Mouse (Mus musculus) kidney, embryonic 15.5 days (tissue): ENCODE results near the gene Tmem14a. TPM values are rescaled to one million over a fixed set of nuclear protein-coding genes. Genes with fewer than 3 reads are reported as not detected.
"Not testable (repeated sequence)": the region's sequence is repeated elsewhere in the genome, so short reads cannot be mapped to it uniquely, and the experiment has no call there.

Source experiments
- ATAC-seq: fragments of 200-750 bp; cut with Nextera tagmentation; replicated peaks from 2 replicates; pipeline ENCODE4 v1.8.0; 2017; ENCODE audit warnings: moderate TSS enrichment; ENCODE audit not compliant: low FRiP score
- H3K27ac ChIP-seq: fragments of 300-500 bp; sonication (generic); 2 replicates; pipeline ENCODE4 v1.5.1; 2015; ENCODE audit warnings: mild to moderate bottlenecking, inconsistent platforms
- H3K27me3 ChIP-seq: fragments of 300-500 bp; sonication (generic); 2 replicates; pipeline ENCODE4 v1.6.1; 2015; ENCODE audit warnings: inconsistent platforms
- H3K36me3 ChIP-seq: fragments of 300-500 bp; sonication (generic); 2 replicates; pipeline ENCODE4 v1.6.1; 2015; ENCODE audit warnings: inconsistent platforms
- H3K4me1 ChIP-seq: fragments of 300-500 bp; sonication (generic); 2 replicates; pipeline ENCODE4 v1.6.1; 2015; ENCODE audit warnings: inconsistent platforms
- H3K4me2 ChIP-seq: fragments of 300-500 bp; sonication (generic); 2 replicates; pipeline ENCODE4 v1.6.1; 2015; ENCODE audit warnings: moderate library complexity, mild to moderate bottlenecking, inconsistent platforms
- H3K4me3 ChIP-seq: fragments of 300-500 bp; sonication (generic); replicated peaks from 2 replicates; pipeline ENCODE4 v1.5.1; 2015; ENCODE audit warnings: mild to moderate bottlenecking, inconsistent platforms
- H3K9ac ChIP-seq: fragments of 300-500 bp; sonication (generic); 2 replicates; pipeline ENCODE4 v1.6.1; 2015; ENCODE audit warnings: mild to moderate bottlenecking, inconsistent platforms
- H3K9me3 ChIP-seq: fragments of 300-500 bp; sonication (generic); replicated peaks from 2 replicates; pipeline ENCODE4 v1.6.1; 2016; ENCODE audit warnings: inconsistent platforms
- WGBS: fragments of 180-500 bp; shearing (Covaris S2); methylation state at CpG from one replicate; pipeline ENCODE4 v1.1.7; 2015; ENCODE audit warnings: mixed read lengths; 5-methylcytosine and 5-hydroxymethylcytosine counted together
- polyA plus RNA-seq: library from polyadenylated mRNA; unstranded; fragments of >200 nt; fragmentation: Nextera tagmentation; extraction: Ambion mirVana; gene quantifications from 2 replicates; pipeline ENCODE4 v1.2.1, GENCODE M21; 2015

Gene Tmem14a
- polyA plus RNA-seq: 11.8 and 12.7 TPM in 2 replicates

- under 1% methylated on average over 17 of the region's 17 CpGs for WGBS
- H3K9me3 ChIP-seq: no peaks in the 10 kb centered on the region
- H3K27me3 ChIP-seq: no peaks in the 10 kb centered on the region
- peaks cover 11% of the 10 kb centered on the region for H3K4me1 ChIP-seq
- peak within 1 kb of the TSS; percentile 77; the same call in 1 of the 2 replicates for H3K27ac ChIP-seq
- peak within 1 kb of the TSS; percentile 66 for H3K4me3 ChIP-seq
- no peaks in the 10 kb centered on the region for H3K36me3 ChIP-seq
- ATAC-seq: peak; percentile 95
- peak within 1 kb of the TSS; percentile 73 for H3K9ac ChIP-seq
- H3K4me2 ChIP-seq: peak within 1 kb of the TSS; percentile 74
Observed at GRCm38 (mm10) chr1:21218489-21218919, at the start of gene Tmem14a. Gene Tmem14a (plus strand): TSS chr1:21218575.

GRCm38 (mm10) chr1:21185196-21185595, 33.2 kb upstream of the Tmem14a start:
- no peaks in the 10 kb centered on the region for H3K27me3 ChIP-seq
- no peaks in the 10 kb centered on the region for H3K36me3 ChIP-seq
- no peaks in the 10 kb centered on the region for H3K4me1 ChIP-seq
- H3K4me2 ChIP-seq: no peak overlapping the region
- no peak overlapping the region for H3K4me3 ChIP-seq
- no peak overlapping the region for H3K9ac ChIP-seq
- no peaks in the 10 kb centered on the region for H3K9me3 ChIP-seq
- 93% methylated on average over 6 of the region's 6 CpGs for WGBS
- no peak for ATAC-seq
- H3K27ac ChIP-seq: no peak overlapping the region

GRCm38 (mm10) chr1:21206241-21206640, 12.1 kb upstream of the Tmem14a start:
- H3K36me3 ChIP-seq: no peaks in the 10 kb centered on the region
- no peaks in the 10 kb centered on the region for H3K9me3 ChIP-seq
- H3K27me3 ChIP-seq: no peaks in the 10 kb centered on the region
- ATAC-seq: no peak
- H3K9ac ChIP-seq: no peak overlapping the region
- no peak overlapping the region for H3K27ac ChIP-seq
- WGBS: 89% methylated on average over 1 of the region's 1 CpGs
- H3K4me2 ChIP-seq: no peak overlapping the region
- no peaks in the 10 kb centered on the region for H3K4me1 ChIP-seq
- no peak overlapping the region for H3K4me3 ChIP-seq

- not testable (repeated sequence) for H3K36me3 ChIP-seq, H3K27me3 ChIP-seq, H3K9ac ChIP-seq, H3K4me2 ChIP-seq, H3K9me3 ChIP-seq, H3K27ac ChIP-seq, ATAC-seq, H3K4me3 ChIP-seq, H3K4me1 ChIP-seq
- 17% methylated on average over 3 of the region's 3 CpGs for WGBS
Observed at GRCm38 (mm10) chr1:21213537-21213936, 4.8 kb upstream of the Tmem14a start.

- not testable (repeated sequence) for H3K9ac ChIP-seq, ATAC-seq, H3K27ac ChIP-seq, H3K4me1 ChIP-seq, H3K36me3 ChIP-seq, H3K27me3 ChIP-seq, H3K4me3 ChIP-seq, H3K9me3 ChIP-seq, H3K4me2 ChIP-seq
- WGBS: 80% methylated on average over 6 of the region's 6 CpGs
Observed at GRCm38 (mm10) chr1:21213991-21214692, 4.2 kb upstream of the Tmem14a start.

DNA sequence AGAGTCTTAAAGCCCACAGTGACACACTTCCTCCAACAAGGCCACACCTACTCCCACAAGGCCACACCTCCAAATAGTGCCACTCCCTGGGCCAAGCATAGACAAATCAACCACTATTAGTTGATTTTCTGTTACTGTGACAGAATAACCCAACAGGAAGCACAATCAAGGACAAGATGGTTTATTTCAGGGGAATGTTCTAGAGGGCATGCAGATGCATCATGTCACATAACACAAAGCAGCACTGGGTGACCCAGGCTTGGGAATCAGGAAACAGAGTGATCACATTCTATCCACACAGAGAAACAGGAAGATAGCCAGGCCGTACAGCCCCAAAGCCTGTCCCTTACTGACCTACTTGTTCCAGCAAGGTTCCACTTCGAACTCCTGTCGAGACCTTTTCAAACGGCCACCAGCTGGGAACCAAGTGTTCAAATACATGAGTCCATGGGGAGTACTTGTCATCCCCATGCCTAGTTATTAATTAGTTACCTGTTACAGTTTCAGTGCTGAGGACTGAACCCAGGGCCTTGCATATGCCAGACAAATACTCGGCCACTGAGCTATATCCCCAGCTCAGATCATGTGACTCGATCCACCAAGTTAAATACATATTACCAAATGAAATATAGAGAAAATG, 9.5 kb downstream of the Tmem14a start:
- H3K4me3 ChIP-seq: no peak overlapping the region
- no peaks in the 10 kb centered on the region for H3K27me3 ChIP-seq
- peaks cover 6% of the 10 kb centered on the region; the same call in 1 of the 2 replicates for H3K4me1 ChIP-seq
- no peak overlapping the region for H3K4me2 ChIP-seq
- H3K27ac ChIP-seq: no peak overlapping the region
- no peak overlapping the region for H3K9ac ChIP-seq
- no peaks in the 10 kb centered on the region; the same call in 1 of the 2 replicates for H3K36me3 ChIP-seq
- 87% methylated on average over 6 of the region's 6 CpGs for WGBS
- no peaks in the 10 kb centered on the region for H3K9me3 ChIP-seq
- ATAC-seq: no peak

GRCm38 (mm10) chr1:21228740-21229722, 10.7 kb downstream of the Tmem14a start:
- H3K27ac ChIP-seq, H3K36me3 ChIP-seq, H3K4me1 ChIP-seq, H3K4me3 ChIP-seq, H3K27me3 ChIP-seq, H3K4me2 ChIP-seq, ATAC-seq, H3K9ac ChIP-seq, H3K9me3 ChIP-seq: not testable (repeated sequence)
- WGBS: 79% methylated on average over 15 of the region's 15 CpGs

- H3K9ac ChIP-seq: no peak overlapping the region
- WGBS: 63% methylated on average over 2 of the region's 2 CpGs
- no peaks in the 10 kb centered on the region; the same call in 1 of the 2 replicates for H3K36me3 ChIP-seq
- H3K27ac ChIP-seq: no peak overlapping the region
- H3K4me1 ChIP-seq: peaks cover 6% of the 10 kb centered on the region; the same call in 1 of the 2 replicates
- H3K27me3 ChIP-seq: no peaks in the 10 kb centered on the region
- no peaks in the 10 kb centered on the region for H3K9me3 ChIP-seq
- H3K4me3 ChIP-seq: no peak overlapping the region
- ATAC-seq: no peak; the same call in 1 of the 2 replicates
- no peak overlapping the region for H3K4me2 ChIP-seq
Observed at GRCm38 (mm10) chr1:21230376-21230775, 12.0 kb downstream of the Tmem14a start.

DNA sequence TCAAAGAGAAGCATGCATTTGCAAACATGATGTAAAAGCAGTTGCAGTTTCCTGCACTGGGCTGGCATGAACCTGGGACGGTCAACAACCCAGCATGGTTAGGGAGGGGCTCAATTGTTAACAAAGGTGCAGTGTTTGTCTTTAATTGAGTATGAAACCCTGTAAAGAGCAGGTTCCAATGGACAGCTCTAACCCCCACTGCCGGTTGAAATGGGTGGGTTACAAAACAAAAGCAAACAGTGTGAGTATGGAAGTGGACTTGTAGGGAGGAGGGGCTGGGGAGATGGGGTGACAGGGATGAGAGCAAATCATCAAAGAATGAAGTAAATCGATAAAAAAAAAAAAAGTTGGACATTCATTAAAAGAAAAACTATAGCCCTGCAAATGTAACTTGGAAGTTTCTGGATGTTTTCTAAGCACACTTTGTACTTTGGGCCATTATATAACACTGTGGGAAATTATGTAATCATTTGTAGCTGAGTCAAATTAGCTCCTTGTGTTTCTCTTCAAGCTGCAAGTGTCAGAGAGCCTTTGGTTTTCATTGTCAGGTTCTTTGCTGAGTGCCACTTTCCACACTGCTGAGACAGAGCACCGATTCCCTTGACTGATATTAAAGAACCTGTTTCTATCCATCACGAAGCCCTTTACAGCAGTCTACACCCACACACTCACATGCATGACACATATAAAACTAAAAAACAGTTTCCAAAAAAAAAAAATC, 13.5 kb downstream of the Tmem14a start:
- no peaks in the 10 kb centered on the region; the same call in 1 of the 2 replicates for H3K36me3 ChIP-seq
- no peak overlapping the region for H3K4me2 ChIP-seq
- H3K4me3 ChIP-seq: no peak overlapping the region
- H3K27me3 ChIP-seq: no peaks in the 10 kb centered on the region
- H3K9me3 ChIP-seq: no peaks in the 10 kb centered on the region
- no peak overlapping the region for H3K27ac ChIP-seq
- peak; percentile 69; the same call in 1 of the 2 replicates for ATAC-seq
- no peak overlapping the region for H3K9ac ChIP-seq
- H3K4me1 ChIP-seq: peaks cover 6% of the 10 kb centered on the region; the same call in 1 of the 2 replicates
- WGBS: 71% methylated on average over 5 of the region's 5 CpGs

GRCm38 (mm10) chr1:21232516-21232915, 14.1 kb downstream of the Tmem14a start:
- Histone ChIP-seq H3K4me1 (peaks cover 6% of the 10 kb centered on the region; the same call in 1 of the 2 replicates), H3K4me3 (no peak overlapping the region), H3K27ac (no peak overlapping the region), H3K27me3 (no peaks in the 10 kb centered on the region), H3K4me2 (no peak overlapping the region), H3K9ac (no peak overlapping the region), H3K9me3 (no peaks in the 10 kb centered on the region), H3K36me3 (no peaks in the 10 kb centered on the region; the same call in 1 of the 2 replicates)
- no peak for ATAC-seq
- 85% methylated on average over 1 of the region's 1 CpGs for WGBS

DNA sequence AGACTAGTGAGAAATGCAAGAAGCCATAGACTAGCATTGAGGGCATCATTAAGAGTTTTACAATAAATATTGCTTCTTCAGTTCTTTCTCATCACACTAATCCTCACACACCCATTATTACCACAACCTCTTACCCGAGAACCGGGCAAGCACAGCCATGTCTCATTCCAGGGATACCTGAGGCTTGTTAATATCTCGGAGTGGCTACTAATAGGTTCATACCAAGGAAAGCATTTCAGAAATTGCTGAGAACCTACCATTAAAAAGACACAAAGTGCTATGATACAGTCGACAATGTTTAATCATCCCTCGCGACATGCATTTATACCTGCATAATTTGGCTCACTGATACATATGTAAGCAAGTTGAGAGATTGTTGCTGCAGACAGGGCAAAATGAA, 17.0 kb downstream of the Tmem14a start:
- 91% methylated on average over 6 of the region's 6 CpGs for WGBS
- ATAC-seq: no peak

More for the DNA sequence above, 17.0 kb downstream of the Tmem14a start:
- Histone ChIP-seq H3K4me1 (peaks cover 9% of the 10 kb centered on the region), H3K9me3 (no peaks in the 10 kb centered on the region), H3K27ac (no peak overlapping the region), H3K36me3 (no peaks in the 10 kb centered on the region), H3K4me2 (no peak overlapping the region), H3K4me3 (no peak overlapping the region), H3K27me3 (no peaks in the 10 kb centered on the region), H3K9ac (no peak overlapping the region)
